Comparison of ENCODE assay signal across 26 mouse cellular contexts in genomic region chr5:22196891-22197290, GRCm38 (mm10).
A peak's percentile ranks its signal among the peaks of the same experiment; 100 is the strongest.
DNase-seq lines count a peak whose midpoint lies in the region; ATAC-seq lines count a peak whose summit lies in the region.
"Had no signal": no experiment of that assay in that cellular context is flagged by ENCODE, and none has a peak within 500 bp of the region (broad histone marks: within the 10 kb centered on the region; RNA-seq: fewer than 3 reads in every experiment).

No protein-coding gene starts in this region.

- H3K4me1 ChIP-seq in kidney, embryonic 14.5 days (ENCODE audit: control insufficient read depth, insufficient read depth, low read length): peaks cover 4% of the 10 kb centered on the region; the same call in 1 of the 2 replicates
- H3K4me1 ChIP-seq in midbrain, embryonic 15.5 days: peaks cover 23% of the 10 kb centered on the region
- no peaks in the 10 kb centered on the region for H3K4me1 ChIP-seq in midbrain, embryonic 11.5 days (ENCODE audit: control insufficient read depth, insufficient read depth, low read length)
- H3K4me1 ChIP-seq in neural tube, embryonic 12.5 days: no peaks in the 10 kb centered on the region; the same call in 1 of the 2 replicates

- no peaks in the 10 kb centered on the region for H3K9me3 ChIP-seq in kidney, embryonic 14.5 days (ENCODE audit: control insufficient read depth, low read length)
- no peaks in the 10 kb centered on the region for H3K9me3 ChIP-seq in midbrain, embryonic 15.5 days
- H3K9me3 ChIP-seq in midbrain, embryonic 11.5 days (ENCODE audit: control insufficient read depth, low read length): no peaks in the 10 kb centered on the region
- no peaks in the 10 kb centered on the region for H3K9me3 ChIP-seq in neural tube, embryonic 12.5 days
- H3K9me3 ChIP-seq: liver, embryonic 13.5 days had no signal

- WGBS in kidney, embryonic 14.5 days: 46% methylated on average over 2 of the region's 2 CpGs
- 84% methylated on average over 2 of the region's 2 CpGs for WGBS in midbrain, embryonic 15.5 days
- 90% methylated on average over 2 of the region's 2 CpGs for WGBS in midbrain, embryonic 11.5 days
- WGBS in neural tube, embryonic 12.5 days: 77% methylated on average over 2 of the region's 2 CpGs

- no peaks in the 10 kb centered on the region for H3K36me3 ChIP-seq in kidney, embryonic 14.5 days (ENCODE audit: control insufficient read depth, insufficient read depth, low read length)
- no peaks in the 10 kb centered on the region for H3K36me3 ChIP-seq in midbrain, embryonic 15.5 days (replicated peaks)
- H3K36me3 ChIP-seq in midbrain, embryonic 11.5 days (ENCODE audit: control insufficient read depth, insufficient read depth, low read length): no peaks in the 10 kb centered on the region
- H3K36me3 ChIP-seq in neural tube, embryonic 12.5 days: no peaks in the 10 kb centered on the region

- H3K27ac ChIP-seq in kidney, embryonic 14.5 days (ENCODE audit: low read depth, low read length): no peak overlapping the region; the same call in 1 of the 2 replicates
- peak overlapping the region; percentile 45; the same call in 1 of the 2 replicates for H3K27ac ChIP-seq in midbrain, embryonic 15.5 days
- no peak overlapping the region for H3K27ac ChIP-seq in midbrain, embryonic 11.5 days (ENCODE audit: low read depth, low read length)
- H3K27ac ChIP-seq in neural tube, embryonic 12.5 days: peak overlapping the region; percentile 47; the same call in 1 of the 2 replicates
- H3K27ac ChIP-seq: liver, embryonic 13.5 days; macrophage had no signal

- no peak overlapping the region for H3K4me3 ChIP-seq in kidney, embryonic 14.5 days (ENCODE audit: low read length)
- H3K4me3 ChIP-seq in midbrain, embryonic 15.5 days: no peak overlapping the region
- H3K4me3 ChIP-seq in midbrain, embryonic 11.5 days (ENCODE audit: low read depth, low read length): no peak overlapping the region
- H3K4me3 ChIP-seq in neural tube, embryonic 12.5 days: no peak overlapping the region
- H3K4me3 ChIP-seq: erythroblast, embryonic 14.5 days; liver, embryonic 13.5 days had no signal

- no peak for DNase-seq in kidney, postnatal 25 days
- no peak for DNase-seq in midbrain, embryonic 11.5 days (ENCODE audit: low spot score, missing footprints)
- no peak for DNase-seq in B cell, adult 2 months
- DNase-seq in embryo, embryonic 9.5 days (ENCODE audit: extremely low spot score): no peak
- DNase-seq: adrenal gland, adult 2 months; adrenal gland, postnatal 36 days; cerebellum, adult 18-20 months; gastrocnemius, postnatal 10 days; heart, postnatal 14 days; kidney, adult 8-10 months; layer of hippocampus, postnatal 36 days; left cerebral cortex, postnatal 4 days; liver, embryonic 13.5 days; lung, adult 18-20 months; right cerebral cortex, adult 18-20 months; spleen, adult 18-20 months; thymus, postnatal 14 days had no signal

- ATAC-seq in kidney, embryonic 14.5 days (ENCODE audit: low FRiP score, low TSS enrichment): peak; percentile 57; the same call in 1 of the 2 replicates
- no peak; the same call in 1 of the 2 replicates for ATAC-seq in midbrain, embryonic 15.5 days (replicated peaks)
- no peak for ATAC-seq in midbrain, embryonic 11.5 days (ENCODE audit: low FRiP score)
- peak; percentile 54; the same call in 1 of the 2 replicates for ATAC-seq in neural tube, embryonic 12.5 days (ENCODE audit: low FRiP score, low read depth)
- ATAC-seq: activated CD4-positive, CD25-positive, alpha-beta regulatory T cell, adult 4 months; intestine, embryonic 16.5 days; lung, postnatal 0 days had no signal

- no peaks in the 10 kb centered on the region for H3K27me3 ChIP-seq in kidney, embryonic 14.5 days (ENCODE audit: control insufficient read depth, insufficient read depth, low read length)
- H3K27me3 ChIP-seq in midbrain, embryonic 15.5 days (replicated peaks): no peaks in the 10 kb centered on the region
- no peaks in the 10 kb centered on the region for H3K27me3 ChIP-seq in midbrain, embryonic 11.5 days (ENCODE audit: control insufficient read depth, insufficient read depth, low read length)
- H3K27me3 ChIP-seq in neural tube, embryonic 12.5 days (replicated peaks): no peaks in the 10 kb centered on the region
- H3K27me3 ChIP-seq: CH12.LX; liver, embryonic 13.5 days had no signal

- no peak overlapping the region for H3K9ac ChIP-seq in kidney, embryonic 14.5 days (ENCODE audit: low read depth, low read length)
- no peak overlapping the region for H3K9ac ChIP-seq in midbrain, embryonic 15.5 days
- no peak overlapping the region for H3K9ac ChIP-seq in midbrain, embryonic 11.5 days (ENCODE audit: low read length)
- H3K9ac ChIP-seq in neural tube, embryonic 12.5 days: no peak overlapping the region
- H3K9ac ChIP-seq: liver, embryonic 13.5 days had no signal

- no peak overlapping the region for H3K4me2 ChIP-seq in kidney, embryonic 14.5 days (replicated peaks; ENCODE audit: low read depth, low read length)
- no peak overlapping the region for H3K4me2 ChIP-seq in midbrain, embryonic 15.5 days
- H3K4me2 ChIP-seq in midbrain, embryonic 11.5 days: no peak overlapping the region
- H3K4me2 ChIP-seq in neural tube, embryonic 12.5 days (replicated peaks): no peak overlapping the region
- H3K4me2 ChIP-seq: liver, embryonic 13.5 days had no signal

Comparison
In these comparisons a context has a peak if more than half of its experiments do, and no peak if none do; other contexts are left out.
1. H3K27ac ChIP-seq: peak in midbrain, embryonic 15.5 days (single experiment) and neural tube, embryonic 12.5 days (single experiment); none in kidney, embryonic 14.5 days (single experiment) and midbrain, embryonic 11.5 days (single experiment).
2. ATAC-seq: peak in kidney, embryonic 14.5 days (single experiment) and neural tube, embryonic 12.5 days (single experiment); none in midbrain, embryonic 15.5 days (single experiment) and midbrain, embryonic 11.5 days (single experiment).